Mouse (Mus musculus) bone marrow macrophage, adult 2 months (primary cell): ENCODE measurements around the gene Il25.

ENCODE experiments used
- CTCF ChIP-seq: IDR thresholded peaks from 2 replicates; pipeline ENCODE4 v1.5.1; 2012; ENCODE audit warnings: low read depth, mild to moderate bottlenecking, low read length, moderate library complexity
- POLR2A ChIP-seq: IDR thresholded peaks from 2 replicates; pipeline ENCODE4 v1.6.1; 2012; ENCODE audit warnings: mild to moderate bottlenecking, low read depth, low read length, borderline replicate concordance

DNA sequence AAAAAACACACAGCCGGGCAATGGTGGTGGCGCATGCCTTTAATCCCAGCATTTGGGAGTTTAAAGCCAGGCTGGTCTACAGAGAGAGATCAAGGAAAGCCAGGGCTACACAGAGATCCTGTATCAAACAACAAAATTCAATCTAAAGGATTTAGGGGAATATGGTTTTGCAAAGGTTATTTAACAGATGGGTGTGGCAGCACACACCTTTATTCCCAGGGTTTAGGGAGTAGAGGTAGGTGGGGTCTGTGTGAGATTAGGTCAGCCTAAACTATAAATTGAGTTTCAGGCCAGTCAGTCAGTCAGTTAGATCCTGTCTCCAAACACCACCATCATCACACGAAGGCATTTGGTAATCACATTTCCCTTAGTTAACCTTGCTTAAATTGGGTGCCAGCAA, 40.3 kb upstream of the Il25 start, which contains the start of gene Pabpn1:
- no peak for TF ChIP-seq CTCF
- no peak for TF ChIP-seq POLR2A
